Mouse (Mus musculus): ENCODE results near the gene Lrp4. TPM values are rescaled to one million over a fixed set of nuclear protein-coding genes. Genes with fewer than 3 reads are reported as not detected.

The Lrp4 gene
- polyA plus RNA-seq, 1 experiment from 2014 or later, result 4.9 TPM

GRCm38 (mm10) chr2:91455826-91456225 is 1.5 kb upstream of the Lrp4 start:
- Histone ChIP-seq H3K4me3 (no peak overlapping the region), H3K36me3 (replicated peaks) (no peaks in the 10 kb centered on the region), H3K4me1 (peaks cover 32% of the 10 kb centered on the region), H3K9ac (no peak overlapping the region), H3K27ac (no peak overlapping the region), H3K9me3 (no peaks in the 10 kb centered on the region), H3K4me2 (no peak overlapping the region), H3K27me3 (replicated peaks) (peaks cover 4% of the 10 kb centered on the region; the same call in 1 of the 2 replicates)
- WGBS, result 0% methylated on average over 4 of the region's 4 CpGs
- ATAC-seq (replicated peaks), result peak; percentile 40; the same call in 1 of the 2 replicates

GRCm38 (mm10) chr2:91456491-91457100 is 715 bp upstream of the Lrp4 start:
- no peak; the same call in 1 of the 2 replicates for ATAC-seq (replicated peaks)
- 44% methylated on average over 9 of the region's 9 CpGs for WGBS
- Histone ChIP-seq H3K27ac (peak overlapping the region; percentile 74; the same call in 1 of the 2 replicates), H3K36me3 (replicated peaks) (no peaks in the 10 kb centered on the region), H3K4me2 (peak overlapping the region; percentile 97), H3K4me3 (no peak overlapping the region), H3K27me3 (replicated peaks) (peaks cover 4% of the 10 kb centered on the region; the same call in 1 of the 2 replicates), H3K4me1 (peaks cover 32% of the 10 kb centered on the region), H3K9me3 (no peaks in the 10 kb centered on the region), H3K9ac (no peak overlapping the region)

- no peaks in the 10 kb centered on the region for H3K9me3 ChIP-seq
- peak; percentile 37 for ATAC-seq (replicated peaks)
- peak overlapping the region; percentile 74 for H3K27ac ChIP-seq
- H3K9ac ChIP-seq, result peak overlapping the region; percentile 60
- peak overlapping the region; percentile 97 for H3K4me2 ChIP-seq
- H3K4me3 ChIP-seq, result peak overlapping the region; percentile 57
- H3K27me3 ChIP-seq (replicated peaks), result peaks cover 4% of the 10 kb centered on the region; the same call in 1 of the 2 replicates
- peaks cover 43% of the 10 kb centered on the region for H3K4me1 ChIP-seq
- H3K36me3 ChIP-seq (replicated peaks), result no peaks in the 10 kb centered on the region
- under 1% methylated on average over 40 of the region's 45 CpGs for WGBS
Measured at GRCm38 (mm10) chr2:91457656-91458251, 443 bp downstream of the Lrp4 start.

GRCm38 (mm10) chr2:91458252-91458672 is 951 bp downstream of the Lrp4 start:
- peak overlapping the region; percentile 57 for H3K4me3 ChIP-seq
- H3K9me3 ChIP-seq, result no peaks in the 10 kb centered on the region
- H3K36me3 ChIP-seq (replicated peaks), result no peaks in the 10 kb centered on the region
- peaks cover 4% of the 10 kb centered on the region; the same call in 1 of the 2 replicates for H3K27me3 ChIP-seq (replicated peaks)
- peak overlapping the region; percentile 74 for H3K27ac ChIP-seq
- H3K4me1 ChIP-seq, result peaks cover 48% of the 10 kb centered on the region
- under 1% methylated on average over 21 of the region's 21 CpGs for WGBS
- H3K4me2 ChIP-seq, result peak overlapping the region; percentile 97
- ATAC-seq (replicated peaks), result peak; percentile 13; the same call in 1 of the 2 replicates
- peak overlapping the region; percentile 60 for H3K9ac ChIP-seq

GRCm38 (mm10) chr2:91458673-91459391 is 1.5 kb downstream of the Lrp4 start:
- peak overlapping the region; percentile 74 for H3K27ac ChIP-seq
- H3K4me3 ChIP-seq, result peak overlapping the region; percentile 57
- no peaks in the 10 kb centered on the region for H3K9me3 ChIP-seq
- ATAC-seq (replicated peaks), result no peak
- WGBS, result under 1% methylated on average over 32 of the region's 32 CpGs
- peak overlapping the region; percentile 60 for H3K9ac ChIP-seq
- peak overlapping the region; percentile 97 for H3K4me2 ChIP-seq
- H3K36me3 ChIP-seq (replicated peaks), result no peaks in the 10 kb centered on the region
- peaks cover 51% of the 10 kb centered on the region for H3K4me1 ChIP-seq
- H3K27me3 ChIP-seq (replicated peaks), result peaks cover 4% of the 10 kb centered on the region; the same call in 1 of the 2 replicates

GRCm38 (mm10) chr2:91460076-91460475 is 2.8 kb downstream of the Lrp4 start:
- WGBS, result 93% methylated on average over 6 of the region's 6 CpGs
- Histone ChIP-seq H3K27me3 (replicated peaks) (peaks cover 4% of the 10 kb centered on the region; the same call in 1 of the 2 replicates), H3K4me2 (no peak overlapping the region), H3K27ac (no peak overlapping the region), H3K9ac (no peak overlapping the region), H3K4me3 (no peak overlapping the region), H3K36me3 (replicated peaks) (no peaks in the 10 kb centered on the region), H3K9me3 (no peaks in the 10 kb centered on the region), H3K4me1 (peaks cover 51% of the 10 kb centered on the region)
- ATAC-seq (replicated peaks), result no peak

GRCm38 (mm10) chr2:91460771-91461170 is 3.5 kb downstream of the Lrp4 start:
- peaks cover 47% of the 10 kb centered on the region for H3K4me1 ChIP-seq
- WGBS, result 68% methylated on average over 7 of the region's 7 CpGs
- H3K9me3 ChIP-seq, result no peaks in the 10 kb centered on the region
- H3K4me3 ChIP-seq, result no peak overlapping the region
- no peak overlapping the region for H3K27ac ChIP-seq
- no peak overlapping the region for H3K4me2 ChIP-seq
- H3K36me3 ChIP-seq (replicated peaks), result no peaks in the 10 kb centered on the region
- no peak overlapping the region for H3K9ac ChIP-seq
- H3K27me3 ChIP-seq (replicated peaks), result peaks cover 4% of the 10 kb centered on the region; the same call in 1 of the 2 replicates
- no peak for ATAC-seq (replicated peaks)

GRCm38 (mm10) chr2:91461341-91461740 is 4.0 kb downstream of the Lrp4 start:
- peaks cover 4% of the 10 kb centered on the region; the same call in 1 of the 2 replicates for H3K27me3 ChIP-seq (replicated peaks)
- H3K9ac ChIP-seq, result no peak overlapping the region
- H3K27ac ChIP-seq, result no peak overlapping the region
- ATAC-seq (replicated peaks), result no peak
- H3K4me3 ChIP-seq, result no peak overlapping the region
- peaks cover 47% of the 10 kb centered on the region for H3K4me1 ChIP-seq
- no peak overlapping the region for H3K4me2 ChIP-seq
- no peaks in the 10 kb centered on the region for H3K36me3 ChIP-seq (replicated peaks)
- 52% methylated on average over 3 of the region's 3 CpGs for WGBS
- no peaks in the 10 kb centered on the region for H3K9me3 ChIP-seq

GRCm38 (mm10) chr2:91462196-91462595 is 4.9 kb downstream of the Lrp4 start:
- Histone ChIP-seq H3K27ac (peak overlapping the region; percentile 63; the same call in 1 of the 2 replicates), H3K4me1 (peaks cover 44% of the 10 kb centered on the region), H3K9me3 (no peaks in the 10 kb centered on the region), H3K9ac (no peak overlapping the region), H3K4me3 (no peak overlapping the region), H3K27me3 (replicated peaks) (peaks cover 4% of the 10 kb centered on the region; the same call in 1 of the 2 replicates), H3K4me2 (peak overlapping the region; percentile 43), H3K36me3 (replicated peaks) (no peaks in the 10 kb centered on the region)
- 14% methylated on average over 2 of the region's 2 CpGs for WGBS
- no peak for ATAC-seq (replicated peaks)

GRCm38 (mm10) chr2:91462681-91463080 is 5.4 kb downstream of the Lrp4 start:
- Histone ChIP-seq H3K27me3 (replicated peaks) (peaks cover 4% of the 10 kb centered on the region; the same call in 1 of the 2 replicates), H3K36me3 (replicated peaks) (no peaks in the 10 kb centered on the region), H3K27ac (peak overlapping the region; percentile 63), H3K4me2 (peak overlapping the region; percentile 43), H3K4me1 (peaks cover 42% of the 10 kb centered on the region), H3K4me3 (no peak overlapping the region), H3K9ac (peak overlapping the region; percentile 40), H3K9me3 (no peaks in the 10 kb centered on the region)
- peak; percentile 26; the same call in 1 of the 2 replicates for ATAC-seq (replicated peaks)
- 11% methylated on average over 12 of the region's 12 CpGs for WGBS

- Histone ChIP-seq H3K9me3 (no peaks in the 10 kb centered on the region), H3K4me3 (no peak overlapping the region), H3K27ac (no peak overlapping the region), H3K9ac (no peak overlapping the region), H3K4me1 (peaks cover 37% of the 10 kb centered on the region), H3K27me3 (replicated peaks) (no peaks in the 10 kb centered on the region), H3K36me3 (replicated peaks) (no peaks in the 10 kb centered on the region), H3K4me2 (no peak overlapping the region)
- 86% methylated on average over 3 of the region's 3 CpGs for WGBS
- no peak for ATAC-seq (replicated peaks)
Measured at GRCm38 (mm10) chr2:91465934-91466333, 8.6 kb downstream of the Lrp4 start.

- H3K36me3 ChIP-seq (replicated peaks), result no peaks in the 10 kb centered on the region
- 34% methylated on average over 8 of the region's 8 CpGs for WGBS
Measured at GRCm38 (mm10) chr2:91467613-91468012, 10.3 kb downstream of the Lrp4 start.

More at GRCm38 (mm10) chr2:91467613-91468012, 10.3 kb downstream of the Lrp4 start:
- Histone ChIP-seq H3K27ac (no peak overlapping the region), H3K4me2 (no peak overlapping the region), H3K9ac (no peak overlapping the region), H3K27me3 (replicated peaks) (no peaks in the 10 kb centered on the region), H3K4me1 (peaks cover 28% of the 10 kb centered on the region), H3K4me3 (no peak overlapping the region), H3K9me3 (no peaks in the 10 kb centered on the region)
- no peak for ATAC-seq (replicated peaks)
